Mouse (Mus musculus): ENCODE results near the gene Tas2r115. TPM values are rescaled to one million over a fixed set of nuclear protein-coding genes. Genes with fewer than 3 reads are reported as not detected.

The Tas2r115 gene
- polyA plus RNA-seq, 1 experiment: not detected

Other genes starting within 250 kb of the Tas2r115 start
- gene Prh1, start 168.2 kb downstream of the Tas2r115 start, polyA plus RNA-seq (2012; rRNA removed): not detected in 2 replicates
- gene Prp2, start 142.1 kb downstream of the Tas2r115 start, polyA plus RNA-seq (2012; rRNA removed): not detected in 2 replicates
- gene A630073D07Rik, start 86.5 kb downstream of the Tas2r115 start, polyA plus RNA-seq (2012; rRNA removed): not detected in 2 replicates
- gene Tas2r120, start 81.1 kb downstream of the Tas2r115 start, polyA plus RNA-seq (2012; rRNA removed): not detected in 2 replicates
- gene Tas2r121, start 37.0 kb downstream of the Tas2r115 start, polyA plus RNA-seq (2012; rRNA removed): not detected in 2 replicates
- not detected in 2 replicates for gene Tas2r122, start 26.1 kb downstream of the Tas2r115 start, polyA plus RNA-seq (2012; rRNA removed)
- gene Tas2r124, start 16.7 kb upstream of the Tas2r115 start, polyA plus RNA-seq (2012; rRNA removed): not detected in 2 replicates
- not detected in 2 replicates for gene Tas2r102, start 24.1 kb upstream of the Tas2r115 start, polyA plus RNA-seq (2012; rRNA removed)
- not detected in 2 replicates for gene Tas2r136, start 40.1 kb upstream of the Tas2r115 start, polyA plus RNA-seq (2012; rRNA removed)
- not detected in 2 replicates for gene Tas2r117, start 64.8 kb upstream of the Tas2r115 start, polyA plus RNA-seq (2012; rRNA removed)
- not detected in 2 replicates for gene Tas2r123, start 109.1 kb upstream of the Tas2r115 start, polyA plus RNA-seq (2012; rRNA removed)
- gene Tas2r116, start 117.4 kb upstream of the Tas2r115 start, polyA plus RNA-seq (2012; rRNA removed): not detected in 2 replicates
- not detected in 2 replicates for gene Tas2r110, start 130.0 kb upstream of the Tas2r115 start, polyA plus RNA-seq (2012; rRNA removed)
- not detected in 2 replicates for gene Tas2r113, start 155.0 kb upstream of the Tas2r115 start, polyA plus RNA-seq (2012; rRNA removed)
- not detected in 2 replicates for gene Tas2r125, start 171.6 kb upstream of the Tas2r115 start, polyA plus RNA-seq (2012; rRNA removed)
- gene Tas2r129, start 213.1 kb upstream of the Tas2r115 start, polyA plus RNA-seq (2012; rRNA removed): not detected in 2 replicates
- not detected in 2 replicates for gene Tas2r131, start 219.9 kb upstream of the Tas2r115 start, polyA plus RNA-seq (2012; rRNA removed)
- not detected in 2 replicates for gene Tas2r109, start 242.9 kb upstream of the Tas2r115 start, polyA plus RNA-seq (2012; rRNA removed)